Mouse (Mus musculus) embryo, embryonic 11.5 days (tissue): ENCODE results near the gene Hrasls5.
A peak's percentile ranks its signal among the peaks of the same experiment; 100 is the strongest.

ENCODE experiments used
- DNase-seq: peaks from one replicate; pipeline ENCODE4 v3.0.0-alpha.2; 2012; ENCODE audit warnings: low read depth, low spot score

Hrasls5 gene

GRCm38 (mm10) chr19:7606801-7607689, 5.3 kb upstream of the Hrasls5 start, which contains the start of gene Lgals12:
Gene Lgals12, minus strand, starts transcription at chr19:7607193.
- no peak for DNase-seq

DNA sequence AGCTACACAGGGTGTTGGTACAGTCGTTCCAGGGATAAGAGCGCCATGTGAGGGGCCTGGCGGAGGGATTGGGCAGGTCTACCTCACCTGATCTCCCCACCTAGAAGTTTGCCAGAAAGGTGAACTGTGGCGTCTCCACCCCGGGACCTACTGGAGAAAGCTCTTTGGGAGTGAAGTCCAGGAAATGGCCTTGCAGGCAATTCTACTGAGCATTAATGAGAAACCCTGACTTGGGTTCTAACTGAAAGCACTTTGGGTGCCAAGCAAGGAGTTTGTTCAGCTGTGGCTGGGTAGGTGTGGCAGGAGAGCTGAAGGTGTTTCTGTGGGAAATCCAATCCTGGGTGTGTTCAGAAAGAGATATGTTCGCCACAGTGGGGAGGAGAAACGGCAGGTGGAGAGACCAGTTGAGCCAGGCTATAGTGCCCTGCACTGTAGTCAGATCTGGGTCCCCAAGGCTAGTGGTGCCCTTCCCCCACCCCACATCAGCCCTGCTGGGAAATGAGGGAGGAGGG, 4.6 kb upstream of the Hrasls5 start:
- no peak for DNase-seq

DNA sequence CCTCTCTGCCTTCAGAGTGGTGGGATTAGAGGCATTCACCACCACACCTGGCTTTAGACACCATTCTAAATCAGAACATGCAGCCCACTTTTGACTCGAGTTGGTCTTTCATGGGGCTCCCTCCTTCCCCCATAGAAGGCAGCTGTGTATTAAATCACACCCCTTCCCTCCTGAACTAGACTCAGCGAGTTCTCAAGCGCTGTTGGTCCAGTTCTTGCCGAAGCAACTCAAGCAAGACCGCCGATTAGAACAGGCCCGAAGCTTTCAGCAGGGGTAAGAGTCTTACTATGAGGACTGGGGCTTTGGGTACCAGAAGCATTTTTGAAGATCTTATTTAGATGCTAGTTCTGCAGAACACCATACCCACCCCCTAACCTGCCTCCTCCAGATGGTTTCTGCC, 810 bp downstream of the Hrasls5 start:
- no peak for DNase-seq

GRCm38 (mm10) chr19:7616231-7616930, 4.0 kb downstream of the Hrasls5 start:
- no peak for DNase-seq

DNA sequence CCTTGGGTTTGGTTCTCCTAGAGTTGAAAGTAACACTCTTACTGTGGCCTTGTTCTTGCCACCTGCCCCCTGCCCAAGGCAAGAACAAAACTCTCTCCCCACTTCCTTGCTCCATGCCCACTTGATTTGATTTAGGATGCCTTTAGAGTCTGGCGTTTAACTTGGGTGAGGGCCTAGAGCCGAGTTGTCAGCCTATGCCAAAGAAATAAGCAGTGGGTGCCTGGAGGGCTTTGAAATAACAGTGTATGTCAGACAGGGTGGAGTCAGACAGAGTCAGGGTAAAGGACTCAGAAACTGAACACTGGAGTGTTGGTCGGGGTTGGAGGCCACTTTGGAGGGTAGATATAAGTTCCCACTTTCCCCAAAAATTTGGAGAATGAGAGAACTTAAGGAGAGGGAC, 4.7 kb downstream of the Hrasls5 start:
- no peak for DNase-seq

- peak; percentile 59 for DNase-seq
Measured at GRCm38 (mm10) chr19:7617696-7618095, 5.4 kb downstream of the Hrasls5 start.

DNA sequence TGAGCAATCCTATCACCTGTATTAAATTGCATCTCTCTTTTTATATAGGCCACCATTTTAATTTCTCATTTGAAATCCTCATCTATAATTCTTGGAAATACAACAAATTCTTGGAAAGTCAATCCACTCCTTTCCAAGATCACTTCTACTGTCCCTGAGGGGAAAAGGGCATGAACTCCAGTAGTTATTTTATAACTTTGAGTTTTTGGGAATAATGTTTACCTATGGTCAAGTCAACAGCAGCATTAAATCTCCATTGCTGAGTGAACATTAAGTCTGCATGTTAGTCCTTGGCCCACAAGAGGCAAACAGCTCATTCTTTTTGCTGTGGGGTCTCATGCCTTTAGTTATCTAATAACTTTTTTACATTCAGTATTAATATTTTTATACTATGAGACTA, 20.7 kb downstream of the Hrasls5 start:
- no peak for DNase-seq

DNA sequence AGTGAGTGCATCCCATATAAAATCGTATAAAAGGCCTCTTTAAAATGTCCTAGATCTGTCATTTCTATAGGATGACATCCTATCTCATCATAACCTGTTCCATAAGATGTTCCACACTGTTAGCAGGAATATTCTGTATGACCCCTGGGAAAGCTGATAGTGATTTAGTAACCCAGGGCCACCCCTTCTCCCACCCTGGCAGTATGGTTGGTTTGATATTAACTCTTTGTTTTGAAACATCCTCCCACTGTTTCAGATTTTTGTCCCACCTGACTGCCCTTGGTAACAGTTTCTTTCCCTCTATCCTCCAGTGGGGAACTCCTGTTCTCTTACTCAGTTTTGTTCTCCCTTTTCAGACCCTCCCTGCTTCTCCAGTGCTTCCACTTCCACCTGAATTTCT, 21.4 kb downstream of the Hrasls5 start:
- no peak for DNase-seq

GRCm38 (mm10) chr19:7648913-7649666, 36.7 kb downstream of the Hrasls5 start:
- no peak for DNase-seq

DNA sequence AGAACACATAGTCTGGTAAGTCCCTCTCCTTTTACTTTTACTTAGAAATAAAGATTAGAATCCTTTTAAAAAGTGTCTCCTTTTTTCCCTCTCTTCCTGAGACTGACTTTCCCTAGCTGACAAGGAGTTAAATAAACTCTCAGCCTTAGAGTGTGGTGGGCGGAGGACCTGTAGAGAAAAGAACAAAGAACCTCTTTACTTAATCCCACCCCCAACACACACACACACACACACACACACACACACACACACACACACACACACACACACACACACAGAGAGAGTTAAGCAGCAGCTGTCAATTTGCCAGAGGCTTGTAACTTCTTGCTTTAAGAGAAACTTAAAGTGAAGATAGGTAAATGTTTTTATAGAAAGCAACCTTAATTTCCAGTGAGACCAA, 59.7 kb downstream of the Hrasls5 start:
- DNase-seq, result no peak

- no peak for DNase-seq
Measured at GRCm38 (mm10) chr19:7687988-7688387, 75.6 kb downstream of the Hrasls5 start.
